Mouse (Mus musculus) lung, postnatal 0 days (tissue): ENCODE results near the gene Dnm3.

Source experiments
- CTCF ChIP-seq: IDR thresholded peaks from 2 replicates; pipeline ENCODE4 v1.5.1; 2016; ENCODE audit warnings: antibody characterized with exemption, mild to moderate bottlenecking
- EP300 ChIP-seq: IDR thresholded peaks from 2 replicates; pipeline ENCODE4 v1.6.1; 2016; ENCODE audit warnings: antibody characterized with exemption, mild to moderate bottlenecking, control low read depth

- no peak for TF ChIP-seq CTCF
- TF ChIP-seq EP300, result no peak
These were observed 479.1 kb downstream of the Dnm3 start for GRCm38 (mm10) chr1:161998781-161999180.
